26 mouse cellular contexts compared by ENCODE assay signal in genomic region chr6:148255395-148256053, GRCm38 (mm10). TPM values are rescaled to one million over a fixed set of nuclear protein-coding genes. Genes with fewer than 3 reads are reported as not detected.
DNase-seq lines count a peak whose midpoint lies in the region; ATAC-seq and TF ChIP-seq lines count a peak whose summit lies in the region.
"Had no signal": no experiment of that assay in that cellular context is flagged by ENCODE, and none has a peak within 500 bp of the region (broad histone marks: within the 10 kb centered on the region; RNA-seq: fewer than 3 reads in every experiment).

No protein-coding gene starts in this region.

- ATAC-seq in forebrain, embryonic 13.5 days, result no peak
- peak; percentile 44 for ATAC-seq in intestine, embryonic 15.5 days
- no peak for ATAC-seq in intestine, postnatal 0 days
- ATAC-seq in neural tube, embryonic 15.5 days (ENCODE audit: low FRiP score), result no peak
- ATAC-seq: forebrain, embryonic 16.5 days; Patski had no signal

- H3K9me3 ChIP-seq in forebrain, embryonic 10.5 days, result no peaks in the 10 kb centered on the region
- no peaks in the 10 kb centered on the region for H3K9me3 ChIP-seq in forebrain, embryonic 13.5 days (replicated peaks)
- no peaks in the 10 kb centered on the region for H3K9me3 ChIP-seq in intestine, embryonic 15.5 days
- no peaks in the 10 kb centered on the region for H3K9me3 ChIP-seq in intestine, postnatal 0 days (ENCODE audit: control insufficient read depth)
- H3K9me3 ChIP-seq in limb, embryonic 10.5 days (replicated peaks), result no peaks in the 10 kb centered on the region
- H3K9me3 ChIP-seq in neural tube, embryonic 15.5 days (replicated peaks), result no peaks in the 10 kb centered on the region
- H3K9me3 ChIP-seq: embryonic facial prominence, embryonic 12.5 days; embryonic facial prominence, embryonic 15.5 days; forebrain, embryonic 12.5 days; G1E; hindbrain, embryonic 12.5 days; hindbrain, embryonic 15.5 days had no signal

- H3K4me2 ChIP-seq in forebrain, embryonic 13.5 days, result no peak overlapping the region
- no peak overlapping the region for H3K4me2 ChIP-seq in intestine, embryonic 15.5 days (replicated peaks)
- no peak overlapping the region for H3K4me2 ChIP-seq in intestine, postnatal 0 days (replicated peaks; ENCODE audit: low read depth)
- H3K4me2 ChIP-seq in neural tube, embryonic 15.5 days, result no peak overlapping the region
- H3K4me2 ChIP-seq: embryonic facial prominence, embryonic 12.5 days; embryonic facial prominence, embryonic 15.5 days; forebrain, embryonic 12.5 days; heart, embryonic 11.5 days; hindbrain, embryonic 12.5 days; hindbrain, embryonic 15.5 days had no signal

- no peak overlapping the region for H3K9ac ChIP-seq in forebrain, embryonic 13.5 days
- no peak overlapping the region for H3K9ac ChIP-seq in intestine, embryonic 15.5 days
- H3K9ac ChIP-seq in intestine, postnatal 0 days (ENCODE audit: low read depth, low read length), result no peak overlapping the region
- H3K9ac ChIP-seq in neural tube, embryonic 15.5 days (replicated peaks), result no peak overlapping the region
- H3K9ac ChIP-seq: embryonic facial prominence, embryonic 12.5 days; embryonic facial prominence, embryonic 15.5 days; forebrain, embryonic 12.5 days; hindbrain, embryonic 12.5 days; hindbrain, embryonic 15.5 days had no signal

- TF ChIP-seq CTCF in intestine, postnatal 0 days (IDR thresholded peaks at IDR 0.05; ENCODE audit: low read depth), result no peak

- peak overlapping the region; percentile 40; the same call in 1 of the 2 replicates for H3K27ac ChIP-seq in forebrain, embryonic 10.5 days
- H3K27ac ChIP-seq in forebrain, embryonic 13.5 days, result no peak overlapping the region
- 0 out of 2 replicates have a peak overlapping the region, but pooled peaks have one; percentile 44 for H3K27ac ChIP-seq in intestine, embryonic 15.5 days
- no peak overlapping the region for H3K27ac ChIP-seq in intestine, postnatal 0 days (ENCODE audit: low read depth, low read length)
- H3K27ac ChIP-seq in limb, embryonic 10.5 days, result 0 out of 2 replicates have a peak overlapping the region, but pooled peaks have one; percentile 19
- H3K27ac ChIP-seq in neural tube, embryonic 15.5 days (replicated peaks), result no peak overlapping the region
- H3K27ac ChIP-seq: embryonic facial prominence, embryonic 12.5 days; embryonic facial prominence, embryonic 15.5 days; forebrain, embryonic 12.5 days; heart, adult 2 months; hindbrain, embryonic 12.5 days; hindbrain, embryonic 15.5 days had no signal

- DNase-seq in forebrain, embryonic 10.5 days (ENCODE audit: extremely low spot score, low spot score), result no peak
- no peak for DNase-seq in limb, embryonic 10.5 days (ENCODE audit: low spot score)
- no peak for DNase-seq in left cerebral cortex, adult 11 months (ENCODE audit: low spot score)
- DNase-seq: adrenal gland, adult 2 months; adrenal gland, postnatal 14 days; B cell, adult 2 months; cerebellum, adult 11-12 months; cerebellum, adult 8-10 months; cerebellum, postnatal 10 days; cerebellum, postnatal 36 days; gastrocnemius, postnatal 25 days; heart, adult 2 months had no signal

- WGBS in forebrain, embryonic 10.5 days, result 83% methylated on average over 1 of the region's 1 CpGs
- WGBS in forebrain, embryonic 13.5 days, result 52% methylated on average over 1 of the region's 1 CpGs
- 37% methylated on average over 1 of the region's 1 CpGs for WGBS in intestine, embryonic 15.5 days
- 44% methylated on average over 1 of the region's 1 CpGs for WGBS in intestine, postnatal 0 days
- 38% methylated on average over 1 of the region's 1 CpGs for WGBS in limb, embryonic 10.5 days
- 31% methylated on average over 1 of the region's 1 CpGs for WGBS in neural tube, embryonic 15.5 days

- peaks cover 43% of the 10 kb centered on the region for H3K4me1 ChIP-seq in forebrain, embryonic 10.5 days
- peaks cover 6% of the 10 kb centered on the region for H3K4me1 ChIP-seq in forebrain, embryonic 13.5 days
- H3K4me1 ChIP-seq in intestine, embryonic 15.5 days (replicated peaks), result peaks cover 11% of the 10 kb centered on the region
- H3K4me1 ChIP-seq in intestine, postnatal 0 days (replicated peaks; ENCODE audit: control insufficient read depth, insufficient read depth, low read length), result no peaks in the 10 kb centered on the region; the same call in 1 of the 2 replicates
- peaks cover 30% of the 10 kb centered on the region for H3K4me1 ChIP-seq in limb, embryonic 10.5 days
- H3K4me1 ChIP-seq in neural tube, embryonic 15.5 days, result peaks cover 18% of the 10 kb centered on the region

- H3K27me3 ChIP-seq in forebrain, embryonic 10.5 days (ENCODE audit: poor library complexity, severe bottlenecking), result no peaks in the 10 kb centered on the region
- H3K27me3 ChIP-seq in forebrain, embryonic 13.5 days, result no peaks in the 10 kb centered on the region
- no peaks in the 10 kb centered on the region for H3K27me3 ChIP-seq in intestine, embryonic 15.5 days (replicated peaks)
- H3K27me3 ChIP-seq in intestine, postnatal 0 days (replicated peaks; ENCODE audit: control insufficient read depth, insufficient read depth, low read length), result no peaks in the 10 kb centered on the region
- H3K27me3 ChIP-seq in limb, embryonic 10.5 days (ENCODE audit: low read depth, poor library complexity, severe bottlenecking), result no peaks in the 10 kb centered on the region
- H3K27me3 ChIP-seq in neural tube, embryonic 15.5 days (replicated peaks), result no peaks in the 10 kb centered on the region
- H3K27me3 ChIP-seq: CH12.LX; embryonic facial prominence, embryonic 12.5 days; embryonic facial prominence, embryonic 15.5 days; hindbrain, embryonic 12.5 days; hindbrain, embryonic 15.5 days had no signal

- no peak overlapping the region for H3K4me3 ChIP-seq in forebrain, embryonic 10.5 days
- H3K4me3 ChIP-seq in forebrain, embryonic 13.5 days, result no peak overlapping the region
- H3K4me3 ChIP-seq in intestine, embryonic 15.5 days (replicated peaks), result no peak overlapping the region
- H3K4me3 ChIP-seq in intestine, postnatal 0 days (ENCODE audit: low read depth, low read length), result no peak overlapping the region
- H3K4me3 ChIP-seq in limb, embryonic 10.5 days, result no peak overlapping the region
- no peak overlapping the region for H3K4me3 ChIP-seq in neural tube, embryonic 15.5 days (replicated peaks)
- H3K4me3 ChIP-seq: embryonic facial prominence, embryonic 12.5 days; embryonic facial prominence, embryonic 15.5 days; forebrain, embryonic 12.5 days; heart, adult 2 months; hindbrain, embryonic 12.5 days; hindbrain, embryonic 15.5 days had no signal

- no peaks in the 10 kb centered on the region for H3K36me3 ChIP-seq in forebrain, embryonic 10.5 days (replicated peaks)
- no peaks in the 10 kb centered on the region for H3K36me3 ChIP-seq in forebrain, embryonic 13.5 days (ENCODE audit: poor library complexity, severe bottlenecking)
- H3K36me3 ChIP-seq in intestine, embryonic 15.5 days, result no peaks in the 10 kb centered on the region
- H3K36me3 ChIP-seq in intestine, postnatal 0 days (ENCODE audit: control insufficient read depth, insufficient read depth), result no peaks in the 10 kb centered on the region
- no peaks in the 10 kb centered on the region for H3K36me3 ChIP-seq in limb, embryonic 10.5 days
- H3K36me3 ChIP-seq in neural tube, embryonic 15.5 days, result no peaks in the 10 kb centered on the region
- H3K36me3 ChIP-seq: embryonic facial prominence, embryonic 12.5 days; embryonic facial prominence, embryonic 15.5 days; forebrain, embryonic 12.5 days; G1E; hindbrain, embryonic 12.5 days; hindbrain, embryonic 15.5 days had no signal

RNA-seq across cellular contexts. Expression of gene Ergic2, which starts 43.4 kb away (rescaled TPM):
- 194 and 207 TPM in 2 replicates for polyA plus RNA-seq in forebrain, embryonic 10.5 days (2016; fragmentation: Nextera tagmentation; extraction: Ambion mirVana)
- polyA plus RNA-seq in forebrain, embryonic 13.5 days (2015; fragmentation: Nextera tagmentation; extraction: Ambion mirVana), result 190 and 208 TPM in 2 replicates
- polyA plus RNA-seq in intestine, embryonic 15.5 days (2015; fragmentation: Nextera tagmentation; extraction: Ambion mirVana), result 184 and 215 TPM in 2 replicates
- 198 and 202 TPM in 2 replicates for polyA plus RNA-seq in intestine, postnatal 0 days (2015; fragmentation: Nextera tagmentation; extraction: Ambion mirVana)
- polyA plus RNA-seq in limb, embryonic 10.5 days (2016; fragmentation: Nextera tagmentation; extraction: Ambion mirVana), result 164 and 191 TPM in 2 replicates
- polyA plus RNA-seq in neural tube, embryonic 15.5 days (2015; fragmentation: Nextera tagmentation; extraction: Ambion mirVana), result 221 and 231 TPM in 2 replicates

Comparison
In these comparisons a context has a peak if more than half of its experiments do, and no peak if none do; other contexts are left out.
1. H3K27ac ChIP-seq: peak in forebrain, embryonic 10.5 days (single experiment), intestine, embryonic 15.5 days (single experiment) and limb, embryonic 10.5 days (single experiment); none in forebrain, embryonic 13.5 days (single experiment), intestine, postnatal 0 days (single experiment) and neural tube, embryonic 15.5 days (single experiment).